Mouse (Mus musculus) liver, adult 10 weeks (tissue): ENCODE results near the gene Olfr1141. TPM values are rescaled to one million over a fixed set of nuclear protein-coding genes. Genes with fewer than 3 reads are reported as not detected.

Experiments used
- polyA plus RNA-seq: library from polyadenylated mRNA; stranded (reverse); fragments of 350-450 nt; fragmentation: Illumina TruSeq; extraction: RNeasy Lipid Tissue Mini Kit (QIAGEN cat#74804); gene quantifications from one replicate; pipeline ENCODE4 v1.2.3, GENCODE M21; 2014; ENCODE audit warnings: low read depth, low replicate concordance

Olfr1141 gene
- polyA plus RNA-seq: not detected

DNA sequence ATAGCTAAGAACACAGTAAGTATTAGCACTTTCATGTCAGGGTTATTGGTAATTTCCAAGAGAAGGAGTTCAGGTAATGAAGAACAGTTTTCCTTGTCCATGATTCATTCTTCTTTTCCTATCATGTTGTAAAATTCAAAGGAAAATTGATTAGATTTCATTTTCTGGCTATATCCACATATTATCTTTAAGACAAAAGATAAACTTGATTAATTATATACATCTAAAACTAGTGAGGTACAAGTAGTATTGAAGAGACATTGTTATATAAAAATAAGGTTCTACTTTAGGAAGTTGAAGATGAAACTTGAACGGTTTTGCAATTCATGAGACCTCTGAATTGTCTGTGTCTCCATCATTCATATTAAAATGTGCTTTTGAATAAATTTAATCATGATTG lies at the start of gene Olfr1141:
Gene Olfr1141, minus strand, starts transcription at position 101 of the 400 bp plus-strand sequence.

DNA sequence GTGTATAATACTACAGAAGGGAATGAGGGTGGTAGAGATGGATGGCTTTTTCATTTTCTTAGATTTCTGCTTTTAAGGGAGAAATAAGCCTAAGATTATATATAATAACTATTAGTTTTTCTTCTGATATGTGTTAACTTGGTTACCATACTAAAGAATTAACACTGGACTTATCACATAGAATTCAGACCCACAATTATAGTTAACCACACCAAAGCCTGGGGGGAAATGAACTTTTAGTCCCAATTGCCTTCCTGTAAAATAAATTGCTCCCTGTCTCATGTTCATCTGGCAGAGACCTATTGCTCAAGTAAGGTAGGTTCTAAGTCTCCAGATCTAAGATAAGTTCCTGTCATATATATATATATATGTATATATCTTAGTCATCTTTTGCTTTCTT lies 46.5 kb upstream of the Olfr1141 start, which contains the start of gene Olfr1143:
Gene Olfr1143, plus strand, starts transcription at position 301 of the 400 bp plus-strand sequence.

DNA sequence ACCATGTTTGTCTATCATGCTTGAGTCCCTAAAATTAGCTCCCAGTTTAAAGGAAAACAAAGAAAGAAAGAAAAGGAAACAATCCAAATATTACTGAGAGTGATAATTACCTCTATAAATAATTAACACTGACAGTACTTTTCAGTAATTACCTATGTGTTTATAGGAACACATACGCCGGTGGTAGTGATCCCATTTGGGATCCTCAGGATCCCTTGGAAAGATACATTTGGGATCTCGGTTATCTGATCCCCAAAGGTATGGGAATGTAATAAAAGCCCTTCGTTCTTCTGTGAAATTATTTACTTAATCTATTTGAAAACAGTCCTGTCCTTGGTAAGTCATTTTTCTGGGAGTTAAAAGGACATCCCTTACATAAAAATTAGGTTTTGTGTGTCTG lies 25.4 kb upstream of the Olfr1141 start, which contains the start of gene Olfr152:
Gene Olfr152, plus strand, starts transcription at position 301 of the 400 bp plus-strand sequence.

DNA sequence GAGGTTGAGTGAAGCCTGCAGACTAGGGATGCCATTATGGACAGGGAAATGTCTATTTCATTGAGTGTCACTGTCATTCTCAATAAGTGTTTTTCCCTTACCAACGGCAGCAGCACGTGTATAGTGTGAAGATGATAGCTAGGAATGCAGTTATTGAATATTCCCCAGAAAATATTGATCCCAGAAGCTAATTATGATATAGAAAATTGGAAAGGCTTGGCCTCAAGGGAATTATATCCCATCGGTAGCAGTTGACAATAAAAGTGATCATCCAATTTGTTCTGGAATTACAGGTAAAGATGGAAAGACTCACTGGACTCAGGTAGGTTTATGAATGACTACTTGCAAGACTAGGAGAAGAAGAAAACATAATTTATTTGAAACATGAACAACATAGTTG lies 10.3 kb downstream of the Olfr1141 start, which contains the start of gene Olfr1140:
Gene Olfr1140, plus strand, starts transcription at position 301 of the 400 bp plus-strand sequence.

DNA sequence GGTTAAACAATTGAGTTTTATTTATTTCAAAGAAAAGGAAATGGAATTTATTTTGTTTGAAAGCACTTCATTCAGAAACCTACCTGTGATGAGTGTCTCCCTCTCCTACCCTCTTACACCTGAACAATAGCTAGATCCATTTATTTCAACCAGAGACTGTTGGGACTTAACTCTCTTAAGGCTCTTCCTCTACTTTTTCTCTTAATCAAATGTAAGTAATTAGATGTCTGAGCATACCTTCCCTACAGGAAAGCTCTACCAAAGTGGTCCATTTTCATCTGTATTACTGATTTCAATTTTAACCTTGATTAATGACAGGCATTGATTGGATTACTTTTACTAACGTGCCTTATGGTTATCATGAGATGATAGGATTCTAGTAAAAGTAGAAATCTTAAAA lies 13.9 kb downstream of the Olfr1141 start, which contains the start of gene Olfr1138:
Gene Olfr1138, minus strand, starts transcription at position 101 of the 400 bp plus-strand sequence.

DNA sequence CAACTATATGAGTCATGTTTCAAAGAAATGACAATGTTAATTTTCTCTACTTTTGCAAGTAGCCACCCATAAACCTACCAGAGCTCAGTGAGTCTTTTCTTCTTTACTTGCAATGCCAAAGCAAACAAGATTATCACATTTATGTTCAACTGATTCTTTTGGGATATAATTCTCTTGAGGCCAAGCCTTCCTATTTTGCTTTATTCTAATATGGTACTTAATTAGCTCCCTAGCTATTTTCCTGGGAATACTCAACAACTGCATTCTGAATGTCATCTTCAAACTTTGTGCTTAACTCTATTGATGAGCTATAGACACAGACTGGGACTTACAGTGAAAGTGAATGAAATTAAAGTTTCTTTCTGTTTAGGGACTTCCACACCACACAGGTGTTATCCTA lies 40.7 kb downstream of the Olfr1141 start, which contains the start of gene Olfr1137:
Gene Olfr1137, minus strand, starts transcription at position 101 of the 400 bp plus-strand sequence.

Other genes with a start within 250 kb of the Olfr1141 start
- not detected for gene Pramel6, start 247.4 kb downstream of the Olfr1141 start, polyA plus RNA-seq
- not detected for gene Olfr153, start 222.2 kb downstream of the Olfr1141 start, polyA plus RNA-seq
- gene Olfr1128, start 208.4 kb downstream of the Olfr1141 start, polyA plus RNA-seq: not detected
- not detected for gene Olfr1129, start 180.1 kb downstream of the Olfr1141 start, polyA plus RNA-seq
- not detected for gene Olfr1130, start 147.8 kb downstream of the Olfr1141 start, polyA plus RNA-seq
- gene Olfr1131, start 126.9 kb downstream of the Olfr1141 start, polyA plus RNA-seq: not detected
- not detected for gene Olfr1132, start 116.5 kb downstream of the Olfr1141 start, polyA plus RNA-seq
- not detected for gene Olfr1133, start 106.6 kb downstream of the Olfr1141 start, polyA plus RNA-seq
- not detected for gene Olfr1134, start 95.5 kb downstream of the Olfr1141 start, polyA plus RNA-seq
- not detected for gene Olfr1135, start 80.3 kb downstream of the Olfr1141 start, polyA plus RNA-seq
- not detected for gene Olfr1136, start 60.0 kb downstream of the Olfr1141 start, polyA plus RNA-seq
- gene Olfr1137, start 40.8 kb downstream of the Olfr1141 start, polyA plus RNA-seq: not detected
- gene Olfr1138, start 14.0 kb downstream of the Olfr1141 start, polyA plus RNA-seq: not detected
- not detected for gene Olfr1140, start 10.2 kb downstream of the Olfr1141 start, polyA plus RNA-seq
- gene Olfr152, start 25.5 kb upstream of the Olfr1141 start, polyA plus RNA-seq: not detected
- gene Olfr1143, start 46.6 kb upstream of the Olfr1141 start, polyA plus RNA-seq: not detected
- gene Olfr1145, start 55.8 kb upstream of the Olfr1141 start, polyA plus RNA-seq: not detected
- not detected for gene Olfr1148, start 76.5 kb upstream of the Olfr1141 start, polyA plus RNA-seq
- not detected for gene Olfr1150-ps1, start 90.0 kb upstream of the Olfr1141 start, polyA plus RNA-seq
- not detected for gene Olfr1151, start 101.9 kb upstream of the Olfr1141 start, polyA plus RNA-seq
- gene Olfr1152, start 112.5 kb upstream of the Olfr1141 start, polyA plus RNA-seq: not detected
- gene Olfr1153, start 141.0 kb upstream of the Olfr1141 start, polyA plus RNA-seq: not detected
- gene Olfr1154, start 151.2 kb upstream of the Olfr1141 start, polyA plus RNA-seq: not detected
- not detected for gene Olfr1155, start 191.1 kb upstream of the Olfr1141 start, polyA plus RNA-seq
- not detected for gene Olfr1156, start 199.1 kb upstream of the Olfr1141 start, polyA plus RNA-seq
- gene Olfr1157, start 214.3 kb upstream of the Olfr1141 start, polyA plus RNA-seq: not detected
- not detected for gene Olfr74, start 220.7 kb upstream of the Olfr1141 start, polyA plus RNA-seq
- not detected for gene Olfr1158, start 236.1 kb upstream of the Olfr1141 start, polyA plus RNA-seq